Mouse (Mus musculus) stomach, embryonic 14.5 days (tissue): Measurements from ENCODE around the gene Creb5. TPM values are rescaled to one million over a fixed set of nuclear protein-coding genes. Genes with fewer than 3 reads are reported as not detected.

Experiments used
- ATAC-seq: fragments of 200-750 bp; cut with Nextera tagmentation; 2 replicates; pipeline ENCODE4 v1.8.0; 2017; ENCODE audit warnings: low read depth, moderate TSS enrichment; ENCODE audit not compliant: insufficient number of reproducible peaks, insufficient read depth, low FRiP score
- H3K27ac ChIP-seq: fragments of 300-500 bp; sonication (generic); 2 replicates; pipeline ENCODE4 v1.5.1; 2014; ENCODE audit warnings: mild to moderate bottlenecking, low read length, moderate library complexity, mixed read lengths
- H3K27me3 ChIP-seq: fragments of 300-500 bp; sonication (generic); 2 replicates; pipeline ENCODE4 v1.6.1; 2014; ENCODE audit warnings: low read length, control low read depth, mixed read lengths; ENCODE audit not compliant: control insufficient read depth, insufficient read depth
- H3K36me3 ChIP-seq: fragments of 300-500 bp; sonication (generic); 2 replicates; pipeline ENCODE4 v1.6.1; 2014; ENCODE audit warnings: mild to moderate bottlenecking, control low read depth, low read length, moderate library complexity, mixed read lengths; ENCODE audit not compliant: control insufficient read depth, insufficient read depth
- H3K4me1 ChIP-seq: fragments of 300-500 bp; sonication (generic); 2 replicates; pipeline ENCODE4 v1.6.1; 2014; ENCODE audit warnings: low read length, control low read depth, mixed read lengths; ENCODE audit not compliant: control insufficient read depth, insufficient read depth
- H3K4me2 ChIP-seq: fragments of 300-500 bp; sonication (generic); replicated peaks from 2 replicates; pipeline ENCODE4 v1.6.1; 2014; ENCODE audit warnings: low read depth, low read length, control low read depth
- H3K4me3 ChIP-seq: fragments of 300-500 bp; sonication (generic); 2 replicates; pipeline ENCODE4 v1.5.1; 2014; ENCODE audit warnings: low read depth, low read length, control low read depth
- H3K9ac ChIP-seq: fragments of 300-500 bp; sonication (generic); replicated peaks from 2 replicates; pipeline ENCODE4 v1.6.1; 2014; ENCODE audit warnings: low read depth, mild to moderate bottlenecking, control low read depth, low read length, moderate library complexity, mixed read lengths
- H3K9me3 ChIP-seq: fragments of 300-500 bp; sonication (generic); 2 replicates; pipeline ENCODE4 v1.6.1; 2016; ENCODE audit warnings: low read depth, low read length, control low read depth; ENCODE audit not compliant: control insufficient read depth
- WGBS: fragments of 180-500 bp; shearing (Covaris S2); extraction: QIAGEN DNeasy Blood & Tissue Kit; methylation state at CpG from one replicate; pipeline ENCODE4 v1.1.7; 2014; 5-methylcytosine and 5-hydroxymethylcytosine counted together
- polyA plus RNA-seq: library from polyadenylated mRNA; unstranded; fragments of >200 nt; fragmentation: Nextera tagmentation; extraction: Ambion mirVana; gene quantifications from 2 replicates; pipeline ENCODE4 v1.2.1, GENCODE M21; 2014

Creb5 gene
- polyA plus RNA-seq, 1 experiment from 2014 or later = 10.2 TPM

DNA sequence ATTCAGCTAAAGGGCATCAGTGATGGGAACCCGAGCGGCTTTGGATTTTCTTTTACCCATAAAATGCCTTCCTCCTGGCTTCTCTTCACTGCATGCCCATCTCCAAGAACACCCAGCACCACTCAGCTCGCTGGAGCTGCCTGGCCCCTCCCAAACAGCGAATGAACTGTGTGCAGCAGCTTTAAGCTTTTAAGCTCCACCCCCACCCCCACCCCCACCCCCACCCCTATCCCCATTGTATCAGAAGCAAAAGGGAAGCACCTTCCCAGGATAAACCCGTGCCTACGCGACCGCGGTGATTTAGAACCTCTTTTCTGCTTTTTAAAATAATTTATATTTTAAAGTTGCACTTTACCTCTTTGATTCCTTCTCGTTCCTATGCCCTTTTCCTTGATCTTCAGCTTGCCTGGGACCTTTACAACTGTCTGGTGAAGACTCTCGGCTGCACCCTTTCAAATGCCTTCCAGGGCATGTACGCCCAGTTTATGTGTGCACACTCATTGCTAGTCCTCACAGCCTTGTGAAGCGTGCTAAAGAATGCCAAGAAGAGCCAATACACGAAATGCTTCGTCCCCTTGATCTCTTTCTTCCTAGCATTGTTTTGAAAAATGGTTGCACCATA is 411.2 kb downstream of the Creb5 start:
- Histone ChIP-seq H3K4me1 (no peaks in the 10 kb centered on the region), H3K27ac (no peak overlapping the region), H3K9ac (no peak overlapping the region), H3K4me3 (no peak overlapping the region), H3K36me3 (no peaks in the 10 kb centered on the region; the same call in 1 of the 2 replicates), H3K4me2 (peak overlapping the region; percentile 25; the same call in 1 of the 2 replicates), H3K9me3 (no peaks in the 10 kb centered on the region), H3K27me3 (no peaks in the 10 kb centered on the region)
- ATAC-seq = no peak
- 19% methylated on average over 15 of the region's 15 CpGs for WGBS

DNA sequence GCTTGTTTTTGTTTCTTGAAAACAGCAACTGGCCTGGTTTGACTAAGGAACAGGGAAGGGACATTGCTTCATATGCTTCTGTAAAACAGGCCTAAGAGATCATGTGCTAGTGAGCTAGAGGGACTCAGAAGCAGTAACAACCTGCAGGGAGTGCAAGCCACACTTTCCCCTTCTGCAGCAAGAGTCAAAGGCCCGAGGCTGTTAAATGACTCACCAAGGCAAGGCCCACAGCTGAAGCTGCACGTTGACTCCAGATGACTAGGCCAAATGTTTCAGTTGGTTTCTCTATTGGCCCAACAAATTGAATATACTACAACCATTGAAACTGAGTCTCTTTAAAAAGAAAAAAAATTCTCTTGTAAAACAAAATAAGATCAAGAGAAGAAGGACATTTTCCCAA is 417.4 kb downstream of the Creb5 start:
- Histone ChIP-seq H3K36me3 (no peaks in the 10 kb centered on the region), H3K9ac (no peak overlapping the region), H3K27me3 (no peaks in the 10 kb centered on the region), H3K4me2 (no peak overlapping the region), H3K4me3 (no peak overlapping the region), H3K9me3 (no peaks in the 10 kb centered on the region), H3K27ac (no peak overlapping the region), H3K4me1 (no peaks in the 10 kb centered on the region)
- WGBS = 34% methylated on average over 2 of the region's 2 CpGs
- no peak for ATAC-seq

DNA sequence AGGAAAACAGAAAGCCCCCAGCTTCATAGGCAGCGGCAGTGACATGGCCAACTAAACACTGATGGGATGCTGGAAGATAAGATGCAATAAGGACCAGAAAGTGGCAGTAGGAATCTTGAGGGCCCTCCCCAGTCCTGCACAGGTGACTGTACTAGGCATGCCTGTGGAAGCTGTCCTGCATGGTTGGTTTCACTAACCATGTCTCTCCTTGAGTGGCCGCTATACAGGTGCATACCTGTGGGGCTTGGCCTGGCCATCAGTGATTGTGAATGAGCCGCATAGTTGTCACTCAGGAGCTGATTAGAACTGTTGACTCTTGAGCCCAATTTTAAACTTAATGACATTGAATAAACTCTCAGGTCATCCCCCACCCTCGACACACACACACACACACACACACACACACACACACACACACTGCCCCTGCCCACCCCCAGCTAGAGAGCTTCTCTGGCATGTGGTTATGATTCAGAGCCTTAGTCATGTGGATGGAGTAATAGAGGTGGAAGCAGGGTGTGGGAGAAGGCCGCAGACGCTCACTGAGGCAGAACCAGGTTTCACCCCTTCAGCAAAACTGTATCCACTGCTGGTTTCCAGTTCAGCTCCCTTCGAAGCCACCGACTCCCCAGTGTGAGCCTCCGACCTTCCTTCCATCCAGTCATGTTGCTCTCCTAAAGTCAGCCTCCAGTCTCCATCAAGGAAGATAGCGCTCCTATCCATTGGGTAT is 419.7 kb downstream of the Creb5 start:
- H3K9ac ChIP-seq = no peak overlapping the region
- no peak overlapping the region for H3K27ac ChIP-seq
- no peak overlapping the region for H3K4me3 ChIP-seq
- no peak overlapping the region for H3K4me2 ChIP-seq
- H3K4me1 ChIP-seq = peaks cover 9% of the 10 kb centered on the region; the same call in 1 of the 2 replicates
- no peaks in the 10 kb centered on the region for H3K9me3 ChIP-seq
- no peaks in the 10 kb centered on the region for H3K36me3 ChIP-seq
- H3K27me3 ChIP-seq = no peaks in the 10 kb centered on the region
- ATAC-seq = peak; percentile 23; the same call in 1 of the 2 replicates
- WGBS = 83% methylated on average over 10 of the region's 10 CpGs

DNA sequence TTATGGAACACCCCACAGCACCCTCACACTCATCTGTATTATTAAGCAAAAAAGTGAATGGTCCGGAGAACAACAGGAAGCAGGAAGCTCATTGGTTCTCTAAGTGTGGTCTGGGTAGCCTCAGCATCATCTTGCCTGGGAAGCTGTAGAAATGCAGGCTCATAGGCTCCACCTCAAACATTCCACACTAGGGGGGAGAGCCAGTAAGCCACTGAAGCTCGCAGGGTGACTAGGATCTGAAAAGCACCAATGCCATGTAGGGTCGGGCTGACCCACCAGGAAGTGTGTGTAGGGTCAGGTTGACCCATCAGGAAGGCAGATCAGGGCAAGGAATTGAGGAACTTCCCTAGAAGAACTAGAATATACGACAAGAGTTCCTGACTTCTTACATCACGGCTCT is 420.7 kb downstream of the Creb5 start:
- Histone ChIP-seq H3K27ac (no peak overlapping the region), H3K27me3 (no peaks in the 10 kb centered on the region), H3K36me3 (no peaks in the 10 kb centered on the region), H3K9me3 (no peaks in the 10 kb centered on the region), H3K4me3 (no peak overlapping the region), H3K4me1 (peaks cover 9% of the 10 kb centered on the region; the same call in 1 of the 2 replicates), H3K9ac (no peak overlapping the region), H3K4me2 (no peak overlapping the region)
- WGBS = 68% methylated on average over 5 of the region's 5 CpGs
- ATAC-seq = no peak

DNA sequence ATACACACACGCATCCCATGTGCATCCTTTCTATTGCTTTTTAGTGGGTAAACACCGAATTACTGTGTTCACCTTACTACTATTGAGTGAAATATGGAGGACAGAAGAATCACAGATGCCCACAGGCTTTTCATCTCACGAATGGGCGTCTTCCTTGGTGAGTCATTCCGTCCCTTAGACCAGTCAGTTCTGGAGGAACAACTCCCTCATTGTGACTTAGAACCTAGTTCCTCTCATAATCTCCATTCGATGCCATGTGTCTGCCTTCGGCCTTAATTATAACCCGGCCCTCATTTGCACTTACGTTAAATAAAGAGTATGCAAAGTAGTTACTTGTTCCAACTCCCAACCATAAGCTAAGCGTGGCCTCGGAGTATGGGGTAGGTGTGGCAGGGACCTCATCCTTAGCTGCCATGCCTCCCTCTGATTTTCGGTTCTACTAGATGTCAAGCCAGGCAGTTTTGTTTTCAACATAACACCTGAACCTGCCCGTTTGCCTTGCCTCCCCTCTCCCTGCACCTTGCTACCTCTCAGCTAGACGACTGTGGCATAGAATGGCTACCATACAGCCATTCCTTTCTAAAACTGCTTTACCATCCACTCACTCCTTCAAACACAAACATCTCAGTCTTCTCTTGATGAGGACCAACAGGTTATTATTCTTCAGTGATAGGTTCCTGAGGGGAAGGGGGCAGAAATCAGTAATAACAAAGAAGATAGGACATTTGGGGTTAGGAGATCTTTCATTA is 422.8 kb downstream of the Creb5 start:
- Histone ChIP-seq H3K27ac (no peak overlapping the region; the same call in 1 of the 2 replicates), H3K4me2 (no peak overlapping the region), H3K4me3 (no peak overlapping the region), H3K4me1 (peaks cover 9% of the 10 kb centered on the region; the same call in 1 of the 2 replicates), H3K36me3 (no peaks in the 10 kb centered on the region), H3K9me3 (no peaks in the 10 kb centered on the region), H3K9ac (no peak overlapping the region), H3K27me3 (no peaks in the 10 kb centered on the region)
- ATAC-seq = no peak
- 90% methylated on average over 14 of the region's 14 CpGs for WGBS

DNA sequence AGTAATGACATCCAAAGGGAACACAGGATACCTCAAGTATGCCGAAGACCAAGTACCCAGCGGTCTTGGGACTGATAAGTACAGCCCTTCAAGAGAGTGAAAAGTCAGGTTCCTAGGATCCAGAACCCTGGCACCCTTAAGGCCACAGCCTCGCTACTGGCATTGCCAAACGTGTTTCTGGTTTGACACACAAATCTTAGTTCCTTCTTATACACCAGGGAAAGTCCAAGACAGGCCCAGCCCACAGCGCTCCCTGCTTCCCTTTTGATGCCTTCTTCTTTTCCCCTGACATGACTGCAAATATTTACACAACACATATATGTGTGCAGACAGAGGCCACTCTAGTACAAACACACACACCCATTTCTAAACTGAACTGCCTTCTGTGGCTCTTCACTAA is 423.5 kb downstream of the Creb5 start:
- ATAC-seq = peak; percentile 67
- Histone ChIP-seq H3K27ac (no peak overlapping the region; the same call in 1 of the 2 replicates), H3K4me2 (no peak overlapping the region)

DNA sequence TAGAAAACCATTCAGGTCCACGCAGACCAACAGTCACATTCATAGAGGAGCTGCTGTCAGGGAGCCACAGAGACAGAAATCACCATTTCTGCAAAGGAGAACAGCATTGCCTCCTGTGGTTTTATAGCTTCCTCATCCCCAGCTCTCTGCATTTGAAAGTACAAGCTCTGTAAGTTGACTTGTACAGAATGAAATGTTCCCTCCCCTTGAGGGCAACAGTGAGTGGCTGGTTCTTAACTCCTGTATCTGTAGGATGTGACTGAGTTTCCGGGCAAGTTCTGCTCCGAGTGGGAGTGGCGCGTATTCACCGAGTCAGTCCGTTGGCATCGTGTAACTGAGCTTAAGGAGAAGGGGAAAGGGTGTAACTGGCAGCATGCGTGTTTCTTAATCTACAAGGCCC is 426.1 kb downstream of the Creb5 start:
- H3K27me3 ChIP-seq = no peaks in the 10 kb centered on the region
- no peaks in the 10 kb centered on the region for H3K9me3 ChIP-seq
- WGBS = 83% methylated on average over 9 of the region's 9 CpGs
- no peak overlapping the region for H3K27ac ChIP-seq
- H3K9ac ChIP-seq = no peak overlapping the region
- no peak overlapping the region for H3K4me2 ChIP-seq
- ATAC-seq = no peak
- no peak overlapping the region for H3K4me3 ChIP-seq
- no peaks in the 10 kb centered on the region for H3K36me3 ChIP-seq
- peaks cover 13% of the 10 kb centered on the region; the same call in 1 of the 2 replicates for H3K4me1 ChIP-seq

More for the DNA sequence above, 423.5 kb downstream of the Creb5 start:
- Histone ChIP-seq H3K9me3 (no peaks in the 10 kb centered on the region), H3K36me3 (no peaks in the 10 kb centered on the region), H3K4me3 (no peak overlapping the region), H3K9ac (no peak overlapping the region), H3K4me1 (peaks cover 13% of the 10 kb centered on the region; the same call in 1 of the 2 replicates), H3K27me3 (no peaks in the 10 kb centered on the region)
- 57% methylated on average over 5 of the region's 5 CpGs for WGBS

DNA sequence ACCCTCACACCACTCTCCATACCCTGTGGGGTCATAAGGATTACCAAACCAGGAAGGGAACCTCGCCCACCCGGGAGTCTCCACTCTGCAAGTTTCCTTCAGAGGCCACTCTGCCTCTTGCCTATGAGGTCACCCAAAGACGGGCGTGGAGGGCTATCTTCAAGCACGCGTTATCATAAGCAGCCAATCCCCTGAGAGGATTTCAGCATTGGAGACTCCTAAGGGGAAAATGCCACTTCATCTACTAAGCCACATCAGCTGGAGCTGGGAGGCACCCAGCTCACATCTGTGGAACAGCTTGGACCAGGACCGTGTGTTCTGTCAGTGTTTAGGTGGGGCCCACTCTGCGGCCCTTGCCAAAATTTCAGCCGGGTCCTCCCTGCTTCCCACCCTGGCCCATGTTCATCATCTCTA is 427.8 kb downstream of the Creb5 start:
- WGBS = 71% methylated on average over 9 of the region's 9 CpGs
- peak; percentile 67; the same call in 1 of the 2 replicates for ATAC-seq
- no peak overlapping the region for H3K27ac ChIP-seq

More for the DNA sequence above, 427.8 kb downstream of the Creb5 start:
- no peaks in the 10 kb centered on the region for H3K36me3 ChIP-seq
- H3K9ac ChIP-seq = no peak overlapping the region
- no peak overlapping the region for H3K4me2 ChIP-seq
- H3K27me3 ChIP-seq = no peaks in the 10 kb centered on the region
- H3K4me3 ChIP-seq = no peak overlapping the region
- H3K4me1 ChIP-seq = peaks cover 13% of the 10 kb centered on the region; the same call in 1 of the 2 replicates
- H3K9me3 ChIP-seq = no peaks in the 10 kb centered on the region
